23 mouse cellular contexts compared by ENCODE assay signal in genomic region chr17:8885830-8886229, GRCm38 (mm10).
DNase-seq lines count a peak whose midpoint lies in the region; ATAC-seq and TF ChIP-seq lines count a peak whose summit lies in the region.
"Had no signal": no experiment of that assay in that cellular context is flagged by ENCODE, and none has a peak within 500 bp of the region (broad histone marks: within the 10 kb centered on the region; RNA-seq: fewer than 3 reads in every experiment).

No protein-coding gene starts in this region.

- no peak overlapping the region for H3K4me2 ChIP-seq in forebrain, embryonic 13.5 days
- no peak overlapping the region for H3K4me2 ChIP-seq in forebrain, embryonic 12.5 days
- H3K4me2 ChIP-seq in midbrain, embryonic 11.5 days, result no peak overlapping the region
- H3K4me2 ChIP-seq in midbrain, postnatal 0 days (ENCODE audit: low read depth, low read length, poor library complexity, severe bottlenecking), result no peak overlapping the region
- H3K4me2 ChIP-seq: embryonic facial prominence, embryonic 12.5 days had no signal

- DNase-seq in heart, adult 11 months, result peak; percentile 84
- no peak for DNase-seq in heart, adult 8-10 months (ENCODE audit: low spot score)
- peak; percentile 79 for DNase-seq in midbrain, embryonic 11.5 days (ENCODE audit: low spot score, missing footprints)
- no peak for DNase-seq in midbrain, postnatal 0 days (ENCODE audit: low spot score)
- DNase-seq: adrenal gland, adult 8-10 months; adrenal gland, postnatal 14 days; adrenal gland, postnatal 36 days; B cell, adult 2 months; cerebellum, adult 11-12 months; cerebellum, adult 2 months; cerebellum, adult 9-10 months; cerebellum, postnatal 10 days; cerebellum, postnatal 25 days; forebrain, postnatal 0 days had no signal

- peaks cover 31% of the 10 kb centered on the region for H3K4me1 ChIP-seq in forebrain, embryonic 13.5 days
- H3K4me1 ChIP-seq in forebrain, embryonic 12.5 days, result peaks cover 15% of the 10 kb centered on the region
- H3K4me1 ChIP-seq in midbrain, embryonic 11.5 days (ENCODE audit: control insufficient read depth, insufficient read depth, low read length), result peaks cover 2% of the 10 kb centered on the region; the same call in 1 of the 2 replicates
- no peaks in the 10 kb centered on the region; the same call in none of the 2 replicates for H3K4me1 ChIP-seq in midbrain, postnatal 0 days (ENCODE audit: insufficient read depth, low read length)
- H3K4me1 ChIP-seq: embryonic facial prominence, embryonic 12.5 days had no signal

- H3K36me3 ChIP-seq in forebrain, embryonic 13.5 days (ENCODE audit: poor library complexity, severe bottlenecking), result no peaks in the 10 kb centered on the region
- no peaks in the 10 kb centered on the region for H3K36me3 ChIP-seq in forebrain, embryonic 12.5 days (replicated peaks)
- no peaks in the 10 kb centered on the region for H3K36me3 ChIP-seq in midbrain, embryonic 11.5 days (ENCODE audit: control insufficient read depth, insufficient read depth, low read length)
- no peaks in the 10 kb centered on the region for H3K36me3 ChIP-seq in midbrain, postnatal 0 days (ENCODE audit: insufficient read depth, low read length)
- H3K36me3 ChIP-seq: embryonic facial prominence, embryonic 10.5 days; embryonic facial prominence, embryonic 12.5 days; G1E had no signal

- no peak for ATAC-seq in forebrain, embryonic 13.5 days
- no peak for ATAC-seq in forebrain, embryonic 12.5 days (ENCODE audit: low FRiP score)
- no peak for ATAC-seq in midbrain, embryonic 11.5 days (ENCODE audit: low FRiP score)
- ATAC-seq in midbrain, postnatal 0 days (ENCODE audit: low FRiP score), result no peak
- ATAC-seq: activated CD4-positive, CD25-positive, alpha-beta regulatory T cell, adult 4 months; CD4-positive, CD25-positive, alpha-beta regulatory T cell, adult 4 months; forebrain, postnatal 0 days; Patski had no signal

- no peaks in the 10 kb centered on the region for H3K9me3 ChIP-seq in forebrain, embryonic 13.5 days (replicated peaks)
- H3K9me3 ChIP-seq in forebrain, embryonic 12.5 days, result no peaks in the 10 kb centered on the region
- H3K9me3 ChIP-seq in midbrain, embryonic 11.5 days (ENCODE audit: control insufficient read depth, low read length), result no peaks in the 10 kb centered on the region
- no peaks in the 10 kb centered on the region for H3K9me3 ChIP-seq in midbrain, postnatal 0 days (ENCODE audit: low read length)
- H3K9me3 ChIP-seq: embryonic facial prominence, embryonic 10.5 days; embryonic facial prominence, embryonic 12.5 days had no signal

- no peak for TF ChIP-seq CTCF in midbrain, postnatal 0 days (IDR thresholded peaks at IDR 0.05)

- no peaks in the 10 kb centered on the region for H3K27me3 ChIP-seq in forebrain, embryonic 13.5 days
- no peaks in the 10 kb centered on the region for H3K27me3 ChIP-seq in forebrain, embryonic 12.5 days
- no peaks in the 10 kb centered on the region for H3K27me3 ChIP-seq in midbrain, embryonic 11.5 days (ENCODE audit: control insufficient read depth, insufficient read depth, low read length)
- H3K27me3 ChIP-seq in midbrain, postnatal 0 days (ENCODE audit: insufficient read depth, low read length), result no peaks in the 10 kb centered on the region
- H3K27me3 ChIP-seq: CH12.LX; embryonic facial prominence, embryonic 12.5 days; Patski had no signal

- 0 out of 2 replicates have a peak overlapping the region, but pooled peaks have one; percentile 16 for H3K9ac ChIP-seq in forebrain, embryonic 13.5 days
- no peak overlapping the region for H3K9ac ChIP-seq in forebrain, embryonic 12.5 days
- H3K9ac ChIP-seq in midbrain, embryonic 11.5 days (ENCODE audit: low read length), result no peak overlapping the region
- H3K9ac ChIP-seq in midbrain, postnatal 0 days (replicated peaks; ENCODE audit: low read length, poor library complexity, severe bottlenecking), result no peak overlapping the region
- H3K9ac ChIP-seq: embryonic facial prominence, embryonic 12.5 days; forebrain, postnatal 0 days had no signal

- peak overlapping the region; percentile 51; the same call in 1 of the 2 replicates for H3K27ac ChIP-seq in forebrain, embryonic 13.5 days
- H3K27ac ChIP-seq in forebrain, embryonic 12.5 days, result no peak overlapping the region
- H3K27ac ChIP-seq in midbrain, embryonic 11.5 days (ENCODE audit: low read depth, low read length), result no peak overlapping the region
- no peak overlapping the region for H3K27ac ChIP-seq in midbrain, postnatal 0 days (ENCODE audit: low read depth, low read length)
- H3K27ac ChIP-seq: embryonic facial prominence, embryonic 10.5 days; embryonic facial prominence, embryonic 12.5 days had no signal

- no peak overlapping the region for H3K4me3 ChIP-seq in forebrain, embryonic 13.5 days
- H3K4me3 ChIP-seq in forebrain, embryonic 12.5 days (replicated peaks), result no peak overlapping the region
- H3K4me3 ChIP-seq in midbrain, embryonic 11.5 days (ENCODE audit: low read depth, low read length), result no peak overlapping the region
- no peak overlapping the region for H3K4me3 ChIP-seq in midbrain, postnatal 0 days (ENCODE audit: low read depth, low read length)
- H3K4me3 ChIP-seq: embryonic facial prominence, embryonic 10.5 days; embryonic facial prominence, embryonic 12.5 days had no signal

- WGBS in forebrain, embryonic 13.5 days, result 61% methylated on average over 6 of the region's 6 CpGs
- 76% methylated on average over 6 of the region's 6 CpGs for WGBS in forebrain, embryonic 12.5 days
- 75% methylated on average over 6 of the region's 6 CpGs for WGBS in midbrain, embryonic 11.5 days
- 61% methylated on average over 6 of the region's 6 CpGs for WGBS in midbrain, postnatal 0 days

Comparison
In these comparisons a context has a peak if more than half of its experiments do, and no peak if none do; other contexts are left out.
1. DNase-seq: peak in heart, adult 11 months (single experiment) and midbrain, embryonic 11.5 days (single experiment); none in heart, adult 8-10 months (single experiment) and midbrain, postnatal 0 days (single experiment).